Mouse (Mus musculus) kidney, adult 9 months (tissue): ENCODE results near the gene Hoxa2.

Experiments
- DNase-seq: peaks from one replicate; pipeline ENCODE4 v3.0.0; 2022

Gene Hoxa2

GRCm38 (mm10) chr6:52164626-52165440 is at the start of gene Hoxa2:
Hoxa2 (minus strand) TSS chr6:52164831.
- peak; percentile 28 for DNase-seq

GRCm38 (mm10) chr6:52214271-52214670 is 49.6 kb upstream of the Hoxa2 start:
- DNase-seq = peak; percentile 36

GRCm38 (mm10) chr6:52213119-52213986 is 48.7 kb upstream of the Hoxa2 start, which contains the start of the genes Hoxa3 and Gm28308:
Hoxa3 (minus strand) TSS chr6:52213336.
Gm28308 (minus strand) TSS chr6:52213339.
- peak; percentile 92 for DNase-seq

GRCm38 (mm10) chr6:52212556-52213118 is 48.0 kb upstream of the Hoxa2 start:
- peak; percentile 86 for DNase-seq

- no peak for DNase-seq
Measured at GRCm38 (mm10) chr6:52211961-52212360, 47.3 kb upstream of the Hoxa2 start.

- DNase-seq = peak; percentile 89
Measured at GRCm38 (mm10) chr6:52211170-52211935, 46.7 kb upstream of the Hoxa2 start.

GRCm38 (mm10) chr6:52209685-52210046 is 45.0 kb upstream of the Hoxa2 start:
- DNase-seq = peak; percentile 37

GRCm38 (mm10) chr6:52208868-52209684 is 44.4 kb upstream of the Hoxa2 start:
- DNase-seq = no peak

- peak; percentile 72 for DNase-seq
Measured at GRCm38 (mm10) chr6:52208072-52208867, 43.6 kb upstream of the Hoxa2 start, which contains the start of gene Hoxa6. Hoxa6 (minus strand) TSS chr6:52208722.

- DNase-seq = no peak
Measured at GRCm38 (mm10) chr6:52207684-52207976, 43.0 kb upstream of the Hoxa2 start.

- no peak for DNase-seq
Measured at GRCm38 (mm10) chr6:52206882-52207683, 42.5 kb upstream of the Hoxa2 start.

- DNase-seq = peak; percentile 22
Measured at GRCm38 (mm10) chr6:52205638-52206621, 41.3 kb upstream of the Hoxa2 start.

- DNase-seq = no peak
Measured at GRCm38 (mm10) chr6:52205221-52205620, 40.6 kb upstream of the Hoxa2 start.

GRCm38 (mm10) chr6:52204050-52204752 is 39.6 kb upstream of the Hoxa2 start, which contains the start of gene Hoxa5:
Hoxa5 (minus strand) TSS chr6:52204587.
- DNase-seq = peak; percentile 96

- peak; percentile 58 for DNase-seq
Measured at GRCm38 (mm10) chr6:52203371-52204049, 38.9 kb upstream of the Hoxa2 start.

GRCm38 (mm10) chr6:52203121-52203370 is 38.4 kb upstream of the Hoxa2 start:
- peak; percentile 67 for DNase-seq

- no peak for DNase-seq
Measured at GRCm38 (mm10) chr6:52202362-52203120, 37.9 kb upstream of the Hoxa2 start.
